Mouse (Mus musculus) MEL (cell line): ENCODE data around the gene Gm27027. TPM values are rescaled to one million over a fixed set of nuclear protein-coding genes. Genes with fewer than 3 reads are reported as not detected.

Experiments
- DNase-seq: peaks from one replicate; pipeline ENCODE4 v3.0.0; 2011; ENCODE audit warnings: low read depth, low spot score
- H3K27ac ChIP-seq: 2 replicates; pipeline ENCODE4 v1.5.1; 2012; ENCODE audit warnings: low read depth, mild to moderate bottlenecking, control low read depth, low read length, moderate library complexity; ENCODE audit not compliant: control insufficient read depth
- H3K27me3 ChIP-seq, 2 experiments: fragments of 150-350 bp in 1 of 2; sonication (generic) in 1 of 2; 2 replicates each; pipeline ENCODE4 v1.6.1; 2012; ENCODE audit warnings: low read length in 2 of 2, mild to moderate bottlenecking in 2 of 2, improper control_type of control experiment in 1 of 2, moderate library complexity in 1 of 2; ENCODE audit not compliant: insufficient read depth in 2 of 2, control insufficient read depth in 1 of 2
- H3K36me3 ChIP-seq, 2 experiments: 2 replicates each; pipeline ENCODE4 v1.6.1; 2012 to 2014; ENCODE audit warnings: low read length in 2 of 2, improper control_type of control experiment in 1 of 2, inconsistent platforms in 1 of 2, mild to moderate bottlenecking in 1 of 2; ENCODE audit not compliant: insufficient read depth in 2 of 2, control insufficient read depth in 1 of 2
- H3K4me1 ChIP-seq, 2 experiments: fragments of 150-350 bp in 1 of 2; sonication (generic) in 1 of 2; 2 replicates each; pipeline ENCODE4 v1.6.1; 2012; ENCODE audit warnings: low read length in 2 of 2, improper control_type of control experiment in 1 of 2, mild to moderate bottlenecking in 1 of 2; ENCODE audit not compliant: insufficient read depth in 2 of 2, control insufficient read depth in 1 of 2
- H3K4me3 ChIP-seq, 2 experiments: fragments of 150-350 bp in 1 of 2; sonication (generic) in 1 of 2; 2 replicates each; pipeline ENCODE4 v1.5.1; 2012; ENCODE audit warnings: low read depth in 2 of 2, low read length in 2 of 2, mild to moderate bottlenecking in 2 of 2, moderate library complexity in 2 of 2, control low read depth in 1 of 2, improper control_type of control experiment in 1 of 2; ENCODE audit not compliant: control insufficient read depth in 1 of 2, insufficient read depth in 1 of 2
- H3K79me2 ChIP-seq: 2 replicates; pipeline ENCODE4 v1.6.1; 2012; ENCODE audit warnings: mild to moderate bottlenecking, low read length, moderate library complexity; ENCODE audit not compliant: control insufficient read depth, poor library complexity, insufficient read depth
- H3K9ac ChIP-seq: 2 replicates; pipeline ENCODE4 v1.6.1; 2012; ENCODE audit warnings: low read depth, mild to moderate bottlenecking, control low read depth, low read length, moderate library complexity; ENCODE audit not compliant: control insufficient read depth, poor library complexity, severe bottlenecking
- H3K9me3 ChIP-seq: fragments of 150-350 bp; sonication (generic); replicated peaks from 2 replicates; pipeline ENCODE4 v1.6.1; 2012; ENCODE audit warnings: mild to moderate bottlenecking, low read length, improper control_type of control experiment, moderate library complexity; ENCODE audit not compliant: insufficient read depth
- CTCF ChIP-seq, 3 experiments: IDR thresholded peaks in 2 of 3; conservative IDR thresholded peaks in 1 of 3; 2 replicates each; pipeline ENCODE4 v1.5.1; 2011 to 2012; ENCODE audit warnings: low read length in 3 of 3, low read depth in 2 of 3, mild to moderate bottlenecking in 2 of 3, improper control_type of control experiment in 1 of 3, inconsistent platforms in 1 of 3, mixed read lengths in 1 of 3, moderate library complexity in 1 of 3; ENCODE audit not compliant: control insufficient read depth in 1 of 3, insufficient read depth in 1 of 3, poor library complexity in 1 of 3, severe bottlenecking in 1 of 3
- E2F4 ChIP-seq: IDR thresholded peaks from 2 replicates; pipeline ENCODE4 v1.6.1; 2011; ENCODE audit warnings: low read depth, low read length, improper control_type of control experiment, borderline replicate concordance
- ETS1 ChIP-seq: IDR thresholded peaks from 2 replicates; pipeline ENCODE4 v1.6.1; 2012; ENCODE audit warnings: low read depth, mild to moderate bottlenecking, inconsistent platforms, low read length, improper control_type of control experiment, moderate library complexity
- HCFC1 ChIP-seq: IDR thresholded peaks from 2 replicates; pipeline ENCODE4 v1.6.1; 2012; ENCODE audit warnings: low read depth, mild to moderate bottlenecking, inconsistent platforms, low read length, improper control_type of control experiment, moderate library complexity
- MAFK ChIP-seq: IDR thresholded peaks from 2 replicates; pipeline ENCODE4 v1.6.1; 2011; ENCODE audit warnings: low read depth, mild to moderate bottlenecking, low read length, improper control_type of control experiment, borderline replicate concordance
- MAX ChIP-seq: IDR thresholded peaks from 2 replicates; pipeline ENCODE4 v1.6.1; 2011; ENCODE audit warnings: low read length, improper control_type of control experiment
- MAZ ChIP-seq: IDR thresholded peaks from 2 replicates; pipeline ENCODE4 v1.6.1; 2012; ENCODE audit warnings: low read depth, mild to moderate bottlenecking, inconsistent platforms, low read length, improper control_type of control experiment
- MYB ChIP-seq: IDR thresholded peaks from 2 replicates; pipeline ENCODE4 v1.6.1; 2011; ENCODE audit warnings: mild to moderate bottlenecking, low read depth, low read length, improper control_type of control experiment
- NRF1 ChIP-seq: IDR thresholded peaks from 2 replicates; pipeline ENCODE4 v1.6.1; 2014; ENCODE audit warnings: low read depth, mild to moderate bottlenecking, inconsistent platforms, low read length, improper control_type of control experiment, moderate library complexity; ENCODE audit not compliant: poor library complexity, insufficient read depth, severe bottlenecking
- POLR2AphosphoS2 ChIP-seq: IDR thresholded peaks from 2 replicates; pipeline ENCODE4 v1.6.1; 2011; ENCODE audit warnings: low read length, improper control_type of control experiment
- RAD21 ChIP-seq: IDR thresholded peaks from 2 replicates; pipeline ENCODE4 v1.6.1; 2011; ENCODE audit warnings: mild to moderate bottlenecking, low read depth, low read length, improper control_type of control experiment
- SIN3A ChIP-seq: IDR thresholded peaks from 2 replicates; pipeline ENCODE4 v1.6.1; 2012; ENCODE audit warnings: low read length, improper control_type of control experiment, inconsistent platforms
- SMC3 ChIP-seq: IDR thresholded peaks from 2 replicates; pipeline ENCODE4 v1.6.1; 2011; ENCODE audit warnings: low read depth, low read length, improper control_type of control experiment
- TAL1 ChIP-seq: IDR thresholded peaks from 2 replicates; pipeline ENCODE4 v1.6.1; 2012; ENCODE audit warnings: mild to moderate bottlenecking, inconsistent platforms, low read length, moderate library complexity, mixed read lengths
- TBP ChIP-seq: IDR thresholded peaks from 2 replicates; pipeline ENCODE4 v1.8.0; 2011; ENCODE audit warnings: low read depth, low read length, improper control_type of control experiment
- TCF12 ChIP-seq: IDR thresholded peaks from 2 replicates; pipeline ENCODE4 v1.6.1; 2014; ENCODE audit warnings: low read depth, mild to moderate bottlenecking, inconsistent platforms, low read length, improper control_type of control experiment, moderate library complexity
- USF1 ChIP-seq: IDR thresholded peaks from 2 replicates; pipeline ENCODE4 v1.6.1; 2014; ENCODE audit warnings: low read depth, mild to moderate bottlenecking, inconsistent platforms, low read length, improper control_type of control experiment, moderate library complexity
- ZKSCAN1 ChIP-seq: IDR thresholded peaks from 2 replicates; pipeline ENCODE4 v1.6.1; 2012; ENCODE audit warnings: low read depth, mild to moderate bottlenecking, inconsistent platforms, low read length, improper control_type of control experiment, moderate library complexity
- ZNF384 ChIP-seq: IDR thresholded peaks from 2 replicates; pipeline ENCODE4 v1.6.1; 2012; ENCODE audit warnings: low read depth, mild to moderate bottlenecking, inconsistent platforms, low read length, improper control_type of control experiment
- polyA plus RNA-seq, 2 experiments: library from polyadenylated mRNA; stranded (reverse) in 1 of 2; unstranded in 1 of 2; fragments of >175 nt in 1 of 2; fragments of >200 nt in 1 of 2; gene quantifications; 2 replicates each; pipeline versions ENCODE4 v1.2.1 to v1.2.4; 2012; ENCODE audit warnings: low replicate concordance in 2 of 2, low read depth in 1 of 2; ENCODE audit not compliant: insufficient read length in 2 of 2, insufficient read depth in 1 of 2, missing spikeins in 1 of 2
- total RNA-seq: library from RNA; depleted of rRNA; stranded (reverse); fragments of 300-350 nt; gene quantifications from 2 replicates; pipeline ENCODE4 v1.2.3, GENCODE M21; 2012

Gene Gm27027
- total and polyA plus RNA-seq, 3 experiments = not detected

DNA sequence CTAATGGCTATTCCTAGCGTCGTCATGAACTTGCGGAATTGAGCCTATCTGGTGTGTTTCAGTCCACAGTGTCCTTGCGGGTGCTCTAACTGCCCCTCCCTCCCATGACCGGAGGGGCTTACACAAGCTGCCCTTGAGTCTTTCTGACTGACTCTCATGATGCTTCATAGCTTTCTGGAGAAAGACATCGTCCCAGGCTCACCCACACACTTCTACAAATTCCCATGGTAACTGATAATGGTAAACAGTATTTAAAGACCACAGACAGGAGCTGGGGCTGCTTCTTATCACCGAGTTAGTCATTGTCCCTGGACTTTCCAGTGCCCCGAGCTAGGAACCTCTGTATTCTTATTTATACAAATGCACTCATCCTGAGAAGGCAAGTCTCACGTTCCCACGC lies 67.3 kb downstream of the Gm27027 start:
- no peaks in the 10 kb centered on the region for H3K36me3 ChIP-seq
- no peak for DNase-seq
- no peaks in the 10 kb centered on the region for H3K79me2 ChIP-seq
- H3K27ac ChIP-seq = no peak overlapping the region
- H3K27me3 ChIP-seq = peaks cover 6 to 12% of the 10 kb centered on the region in 2 experiments
- H3K9ac ChIP-seq = no peak overlapping the region
- H3K4me1 ChIP-seq = no peaks in the 10 kb centered on the region
- no peak for TF ChIP-seq SMC3
- no peak for TF ChIP-seq MAFK
- no peak for TF ChIP-seq MYB
- TF ChIP-seq E2F4 = no peak
- no peak for TF ChIP-seq TBP
- TF ChIP-seq MAZ = no peak
- no peak for TF ChIP-seq MAX
- no peak for TF ChIP-seq SIN3A
- no peak for TF ChIP-seq RAD21
- no peak for TF ChIP-seq USF1
- TF ChIP-seq POLR2AphosphoS2 = no peak
- no peak for TF ChIP-seq ZNF384
- TF ChIP-seq TCF12 = no peak
- TF ChIP-seq CTCF (IDR thresholded peaks at IDR 0.05 in 2 of 3, conservative IDR thresholded peaks at IDR 0.05 in 1 of 3; ENCODE audit: control insufficient read depth in 1 of 3, insufficient read depth in 1 of 3, low read depth in 2 of 3, low read length in 3 of 3, poor library complexity in 1 of 3, severe bottlenecking in 1 of 3) = no peak
- no peak for TF ChIP-seq HCFC1
- no peak for TF ChIP-seq NRF1
- TF ChIP-seq ETS1 = no peak
- TF ChIP-seq ZKSCAN1 = no peak
- no peak for TF ChIP-seq TAL1
- no peaks in the 10 kb centered on the region for H3K9me3 ChIP-seq
- no peak overlapping the region for H3K4me3 ChIP-seq

GRCm38 (mm10) chr2:93927701-93928437 lies 68.3 kb downstream of the Gm27027 start:
- Histone ChIP-seq H3K4me3 (no peak overlapping the region), H3K36me3 (no peaks in the 10 kb centered on the region)
- no peak for TF ChIP-seq POLR2AphosphoS2
- TF ChIP-seq, all 39 proteins: peak for 0
- Histone ChIP-seq H3K27me3 (peaks cover 6 to 12% of the 10 kb centered on the region in 2 experiments), H3K27ac (no peak overlapping the region), H3K9ac (no peak overlapping the region), H3K4me1 (no peaks in the 10 kb centered on the region), H3K9me3 (no peaks in the 10 kb centered on the region), H3K79me2 (no peaks in the 10 kb centered on the region)
- no peak for DNase-seq
